Comparison of ENCODE assay signal across 18 mouse cellular contexts in the genomic region with DNA sequence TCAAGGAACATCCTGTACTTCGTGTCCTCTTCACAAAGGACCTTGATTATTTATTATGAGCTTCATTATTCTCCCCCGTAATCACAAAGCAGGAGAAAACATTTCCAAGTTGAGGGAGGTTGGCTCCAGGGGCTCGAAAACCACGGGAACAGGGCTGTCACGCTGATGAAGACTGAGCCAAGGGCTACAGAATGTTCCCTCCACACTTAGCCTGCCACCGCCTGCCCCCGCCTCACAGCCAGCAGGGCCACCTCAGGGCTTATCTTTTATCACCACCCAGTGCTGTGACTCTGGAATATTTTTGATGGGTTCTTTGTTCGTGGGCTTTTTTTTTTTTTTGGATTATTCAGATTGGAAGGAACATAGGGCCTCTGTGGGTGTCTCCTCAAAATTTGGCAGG. TPM values are rescaled to one million over a fixed set of nuclear protein-coding genes. Genes with fewer than 3 reads are reported as not detected.
"Had no signal": no experiment of that assay in that cellular context is flagged by ENCODE, and none has a peak within 500 bp of the region (broad histone marks: within the 10 kb centered on the region; RNA-seq: fewer than 3 reads in every experiment).

No protein-coding gene starts in this region.

- DNase-seq: retina, postnatal 1 day; right cerebral cortex, adult 18-20 months; right cerebral cortex, postnatal 14 days; right cerebral cortex, postnatal 25 days; right cerebral cortex, postnatal 4 days; spleen, adult 18-20 months; thymus, adult 18-20 months; thymus, adult 2 months; thymus, postnatal 14 days; thymus, postnatal 25 days; thymus, postnatal 36 days; thymus, postnatal 4 days had no signal

- H3K4me3 ChIP-seq: neural tube, embryonic 12.5 days; neural tube, embryonic 13.5 days; neural tube, embryonic 15.5 days; stomach, embryonic 15.5 days had no signal

- H3K27ac ChIP-seq: neural tube, embryonic 12.5 days; neural tube, embryonic 13.5 days; neural tube, embryonic 15.5 days; stomach, embryonic 15.5 days; stomach, postnatal 0 days had no signal

RNA-seq across cellular contexts. Expression of a gene that starts 17.8 kb away (rescaled TPM):
- total RNA-seq: neutrophil, adult 5-6 weeks had no signal
